Mouse (Mus musculus): Measurements from ENCODE around the gene Ppfia3. TPM values are rescaled to one million over a fixed set of nuclear protein-coding genes. Genes with fewer than 3 reads are reported as not detected.

Gene Ppfia3
- polyA plus RNA-seq, 1 experiment from 2014 or later: 4.3 TPM

- peak within 1 kb of the TSS; percentile 88 for H3K4me2 ChIP-seq (ENCODE audit: low read length)
- H3K9ac ChIP-seq (ENCODE audit: low read depth, low read length): peak within 1 kb of the TSS; percentile 91
- DNase-seq (ENCODE audit: low spot score): peak; percentile 100
- H3K4me3 ChIP-seq (replicated peaks; ENCODE audit: low read depth, low read length): peak within 1 kb of the TSS; percentile 79
- peak; percentile 96 for ATAC-seq (replicated peaks; ENCODE audit: low FRiP score, low read depth)
- peaks cover 14% of the 10 kb centered on the region for H3K36me3 ChIP-seq (ENCODE audit: insufficient read depth, low read length)
- peaks cover 11% of the 10 kb centered on the region for H3K4me1 ChIP-seq (replicated peaks; ENCODE audit: insufficient read depth, low read length)
- TF ChIP-seq CTCF (IDR thresholded peaks at IDR 0.05; ENCODE audit: low read depth): no peak
- no peaks in the 10 kb centered on the region for H3K27me3 ChIP-seq (ENCODE audit: insufficient read depth, low read length)
- peak within 1 kb of the TSS; percentile 98 for H3K27ac ChIP-seq
- WGBS: under 1% methylated on average over 60 of the region's 60 CpGs
- no peaks in the 10 kb centered on the region for H3K9me3 ChIP-seq (replicated peaks; ENCODE audit: low read length)
These were observed 28.9 kb upstream of the Ppfia3 start, which contains the start of gene Snrnp70 for GRCm38 (mm10) chr7:45395578-45396336. Gene Snrnp70 (minus strand): TSS chr7:45395742.

GRCm38 (mm10) chr7:45395129-45395541 lies 28.3 kb upstream of the Ppfia3 start:
- Histone ChIP-seq H3K27ac (peak overlapping the region; percentile 98), H3K4me3 (replicated peaks; ENCODE audit: low read depth, low read length) (peak overlapping the region; percentile 79), H3K4me1 (replicated peaks; ENCODE audit: insufficient read depth, low read length) (peaks cover 11% of the 10 kb centered on the region), H3K27me3 (ENCODE audit: insufficient read depth, low read length) (no peaks in the 10 kb centered on the region), H3K36me3 (ENCODE audit: insufficient read depth, low read length) (peaks cover 18% of the 10 kb centered on the region), H3K9me3 (replicated peaks; ENCODE audit: low read length) (no peaks in the 10 kb centered on the region), H3K4me2 (ENCODE audit: low read length) (peak overlapping the region; percentile 88), H3K9ac (ENCODE audit: low read depth, low read length) (peak overlapping the region; percentile 91)
- ATAC-seq (replicated peaks; ENCODE audit: low FRiP score, low read depth): peak; percentile 62
- DNase-seq (ENCODE audit: low spot score): peak; percentile 87
- 0% methylated on average over 19 of the region's 20 CpGs for WGBS
- TF ChIP-seq CTCF (IDR thresholded peaks at IDR 0.05; ENCODE audit: low read depth): no peak

GRCm38 (mm10) chr7:45386077-45386476 lies 19.3 kb upstream of the Ppfia3 start:
- H3K4me2 ChIP-seq (ENCODE audit: low read length): no peak overlapping the region
- H3K27ac ChIP-seq: no peak overlapping the region
- TF ChIP-seq CTCF (IDR thresholded peaks at IDR 0.05; ENCODE audit: low read depth): peak; percentile 54; the same call in 1 of the 2 replicates
- no peaks in the 10 kb centered on the region for H3K4me1 ChIP-seq (replicated peaks; ENCODE audit: insufficient read depth, low read length)
- 81% methylated on average over 3 of the region's 3 CpGs for WGBS
- ATAC-seq (replicated peaks; ENCODE audit: low FRiP score, low read depth): no peak
- no peak overlapping the region for H3K9ac ChIP-seq (ENCODE audit: low read depth, low read length)
- H3K36me3 ChIP-seq (ENCODE audit: insufficient read depth, low read length): peaks cover 88% of the 10 kb centered on the region
- H3K4me3 ChIP-seq (replicated peaks; ENCODE audit: low read depth, low read length): no peak overlapping the region
- H3K9me3 ChIP-seq (replicated peaks; ENCODE audit: low read length): no peaks in the 10 kb centered on the region
- no peaks in the 10 kb centered on the region for H3K27me3 ChIP-seq (ENCODE audit: insufficient read depth, low read length)
- DNase-seq (ENCODE audit: low spot score): peak; percentile 45

GRCm38 (mm10) chr7:45376057-45376456 lies 9.2 kb upstream of the Ppfia3 start:
- Histone ChIP-seq H3K4me1 (replicated peaks; ENCODE audit: insufficient read depth, low read length) (no peaks in the 10 kb centered on the region), H3K27me3 (ENCODE audit: insufficient read depth, low read length) (no peaks in the 10 kb centered on the region), H3K9me3 (replicated peaks; ENCODE audit: low read length) (no peaks in the 10 kb centered on the region), H3K27ac (no peak overlapping the region), H3K4me2 (ENCODE audit: low read length) (no peak overlapping the region), H3K4me3 (replicated peaks; ENCODE audit: low read depth, low read length) (no peak overlapping the region), H3K36me3 (ENCODE audit: insufficient read depth, low read length) (peaks cover 67% of the 10 kb centered on the region), H3K9ac (ENCODE audit: low read depth, low read length) (no peak overlapping the region)
- 86% methylated on average over 1 of the region's 1 CpGs for WGBS
- DNase-seq (ENCODE audit: low spot score) (no peak), ATAC-seq (replicated peaks; ENCODE audit: low FRiP score, low read depth) (no peak)
- TF ChIP-seq CTCF (IDR thresholded peaks at IDR 0.05; ENCODE audit: low read depth): no peak

GRCm38 (mm10) chr7:45374620-45375019 lies 7.8 kb upstream of the Ppfia3 start:
- Histone ChIP-seq H3K4me3 (replicated peaks; ENCODE audit: low read depth, low read length) (no peak overlapping the region), H3K27me3 (ENCODE audit: insufficient read depth, low read length) (no peaks in the 10 kb centered on the region), H3K4me1 (replicated peaks; ENCODE audit: insufficient read depth, low read length) (no peaks in the 10 kb centered on the region; the same call in 1 of the 2 replicates), H3K36me3 (ENCODE audit: insufficient read depth, low read length) (peaks cover 53% of the 10 kb centered on the region), H3K9me3 (replicated peaks; ENCODE audit: low read length) (no peaks in the 10 kb centered on the region), H3K27ac (no peak overlapping the region), H3K9ac (ENCODE audit: low read depth, low read length) (no peak overlapping the region), H3K4me2 (ENCODE audit: low read length) (no peak overlapping the region)
- WGBS: 95% methylated on average over 8 of the region's 8 CpGs
- TF ChIP-seq CTCF (IDR thresholded peaks at IDR 0.05; ENCODE audit: low read depth): no peak
- ATAC-seq (replicated peaks; ENCODE audit: low FRiP score, low read depth) (no peak), DNase-seq (ENCODE audit: low spot score) (no peak)

- H3K36me3 ChIP-seq (ENCODE audit: insufficient read depth, low read length): peaks cover 35% of the 10 kb centered on the region
- no peak for TF ChIP-seq CTCF (IDR thresholded peaks at IDR 0.05; ENCODE audit: low read depth)
These were observed 5.6 kb upstream of the Ppfia3 start for GRCm38 (mm10) chr7:45372371-45372770.

More at GRCm38 (mm10) chr7:45372371-45372770, 5.6 kb upstream of the Ppfia3 start:
- Histone ChIP-seq H3K27ac (no peak overlapping the region), H3K9me3 (replicated peaks; ENCODE audit: low read length) (no peaks in the 10 kb centered on the region), H3K4me1 (replicated peaks; ENCODE audit: insufficient read depth, low read length) (peaks cover 3% of the 10 kb centered on the region; the same call in 1 of the 2 replicates), H3K4me2 (ENCODE audit: low read length) (no peak overlapping the region), H3K4me3 (replicated peaks; ENCODE audit: low read depth, low read length) (no peak overlapping the region), H3K27me3 (ENCODE audit: insufficient read depth, low read length) (0 out of 2 replicates have a peak, but pooled peaks cover 10% of the 10 kb centered on the region), H3K9ac (ENCODE audit: low read depth, low read length) (no peak overlapping the region)
- DNase-seq (ENCODE audit: low spot score) (no peak), ATAC-seq (replicated peaks; ENCODE audit: low FRiP score, low read depth) (no peak)
- WGBS: 76% methylated on average over 5 of the region's 5 CpGs
